Mouse (Mus musculus): ENCODE measurements at regions not wholly inside any gene's neighbourhood (a gene's known extent, or its start where the extent isn't known, plus 50 kb on each side); places are given as distances from the start of the nearest gene placed in this dataset.
"Not testable (repeated sequence)": the region's sequence is repeated elsewhere in the genome, so short reads cannot be mapped to it uniquely, and the experiment has no call there.

DNA sequence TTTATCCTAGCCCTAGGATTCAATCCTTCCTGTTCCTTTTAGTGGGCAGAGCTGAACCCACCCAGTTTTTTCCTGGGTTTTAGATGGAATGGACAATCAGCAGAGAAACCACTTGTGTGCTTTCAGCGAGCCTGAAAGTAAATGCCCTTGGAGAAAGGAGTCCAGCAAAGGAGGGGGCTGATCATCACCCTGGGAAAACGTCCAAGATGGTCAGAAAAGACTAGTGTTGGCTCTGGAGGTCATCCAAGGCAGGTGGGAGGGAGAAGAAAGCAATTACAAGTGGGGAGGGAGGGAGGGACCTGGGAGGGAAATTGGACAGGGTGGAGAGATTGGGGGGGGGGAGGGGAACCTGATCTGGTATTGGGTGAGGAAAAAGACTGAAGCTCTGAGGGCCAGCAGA, 55.6 kb upstream of the Zfp366 start:
- intact Hi-C loops (cut with DNase I): no loop called here
- peak; percentile 37 for DNase-seq

DNA sequence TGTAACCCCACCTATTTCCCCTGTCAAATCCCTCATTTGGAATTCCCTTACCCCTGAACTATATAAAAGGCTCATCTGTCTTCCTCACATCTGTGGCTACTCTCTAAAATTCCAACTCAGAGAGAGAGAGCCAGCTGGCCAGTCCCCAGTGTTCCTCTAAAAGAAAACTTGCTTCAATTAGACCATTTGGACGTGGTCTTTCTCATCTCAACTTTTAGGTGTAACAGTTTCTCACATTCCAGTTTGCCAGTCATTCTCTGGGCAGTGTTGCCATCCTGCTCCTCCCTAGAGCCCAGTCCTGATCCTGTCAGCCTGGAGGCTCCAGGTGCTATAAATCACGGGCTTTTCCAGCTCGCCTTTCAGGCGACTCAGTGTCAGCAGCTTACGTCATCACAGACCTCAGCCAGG, 56.3 kb upstream of the Zfp366 start:
- DNase-seq: no peak
- intact Hi-C loops (cut with DNase I): no loop called here

DNA sequence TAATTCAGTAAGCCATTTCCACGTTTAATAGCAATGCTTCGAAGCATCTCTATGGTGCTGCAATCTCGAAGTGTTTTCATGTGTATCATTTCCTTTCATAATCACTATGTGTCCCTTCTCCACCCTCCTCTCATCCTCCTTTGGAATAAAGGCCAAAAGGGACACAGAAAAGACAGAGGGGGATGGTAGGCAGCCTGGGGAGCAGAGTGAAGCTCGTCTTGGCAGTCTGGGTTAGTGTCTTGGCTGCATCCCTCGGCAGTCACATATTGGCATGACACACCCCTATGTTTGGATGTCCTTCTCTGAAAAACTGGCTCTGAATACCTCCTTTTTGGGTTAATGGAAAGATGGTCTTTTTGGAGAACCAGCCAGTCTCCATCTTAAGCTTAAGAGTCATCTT, 56.9 kb upstream of the Zfp366 start:
- intact Hi-C loops (cut with DNase I): no loop called here
- no peak for DNase-seq

DNA sequence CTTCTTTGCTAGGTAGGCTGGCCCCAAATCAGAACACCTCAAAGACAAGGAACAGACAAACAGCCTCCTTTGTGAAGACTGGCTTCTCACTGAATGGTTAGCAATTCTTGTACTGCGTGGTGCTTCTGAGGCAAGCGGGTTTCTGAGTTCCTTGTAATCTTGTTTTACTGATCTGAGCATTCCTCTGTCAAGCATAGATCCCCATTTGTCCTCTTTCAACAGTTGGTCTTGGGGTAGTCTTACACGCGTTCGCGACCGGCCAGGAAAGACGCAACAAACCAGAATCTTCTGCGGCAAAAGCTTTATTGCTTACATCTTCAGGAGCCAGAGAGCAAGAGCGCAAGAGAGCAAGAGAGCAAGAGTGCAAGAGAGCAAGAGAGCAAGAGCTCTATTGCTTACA, 57.7 kb upstream of the Zfp366 start:
- DNase-seq; intact Hi-C loops (cut with DNase I): not testable (repeated sequence)

DNA sequence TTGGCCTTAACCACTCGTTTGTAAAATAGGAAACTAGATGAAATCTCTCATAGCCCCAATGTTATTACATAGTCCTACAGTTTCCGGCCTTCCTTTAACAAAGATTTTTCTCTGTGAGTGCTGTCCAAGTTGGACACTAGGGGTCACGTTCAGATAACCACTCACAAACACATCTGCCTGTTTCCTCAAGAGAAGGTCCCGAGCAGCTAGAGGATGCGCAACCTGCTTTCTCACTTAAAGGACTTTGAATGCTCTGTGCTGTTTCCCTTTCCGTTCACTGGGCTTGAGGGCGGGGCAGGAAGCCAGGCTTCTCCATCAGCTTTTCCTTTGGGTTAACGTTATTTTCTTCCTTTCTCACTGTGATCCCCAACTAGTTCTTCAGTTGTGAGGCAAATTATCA, 58.1 kb upstream of the Zfp366 start:
- intact Hi-C loops (cut with DNase I): no loop called here

GRCm38 (mm10) chr13:99125946-99126345, 58.7 kb upstream of the Zfp366 start:
- intact Hi-C loops (cut with DNase I): no loop called here
- no peak for DNase-seq

More for the DNA sequence above, 58.1 kb upstream of the Zfp366 start:
- DNase-seq: no peak

GRCm38 (mm10) chr13:99124894-99125570, 59.6 kb upstream of the Zfp366 start:
- intact Hi-C loops (cut with DNase I): no loop called here

GRCm38 (mm10) chr13:99124141-99124540, 60.5 kb upstream of the Zfp366 start:
- intact Hi-C loops (cut with DNase I): no loop called here
- DNase-seq: no peak

More at GRCm38 (mm10) chr13:99124894-99125570, 59.6 kb upstream of the Zfp366 start:
- DNase-seq: no peak

DNA sequence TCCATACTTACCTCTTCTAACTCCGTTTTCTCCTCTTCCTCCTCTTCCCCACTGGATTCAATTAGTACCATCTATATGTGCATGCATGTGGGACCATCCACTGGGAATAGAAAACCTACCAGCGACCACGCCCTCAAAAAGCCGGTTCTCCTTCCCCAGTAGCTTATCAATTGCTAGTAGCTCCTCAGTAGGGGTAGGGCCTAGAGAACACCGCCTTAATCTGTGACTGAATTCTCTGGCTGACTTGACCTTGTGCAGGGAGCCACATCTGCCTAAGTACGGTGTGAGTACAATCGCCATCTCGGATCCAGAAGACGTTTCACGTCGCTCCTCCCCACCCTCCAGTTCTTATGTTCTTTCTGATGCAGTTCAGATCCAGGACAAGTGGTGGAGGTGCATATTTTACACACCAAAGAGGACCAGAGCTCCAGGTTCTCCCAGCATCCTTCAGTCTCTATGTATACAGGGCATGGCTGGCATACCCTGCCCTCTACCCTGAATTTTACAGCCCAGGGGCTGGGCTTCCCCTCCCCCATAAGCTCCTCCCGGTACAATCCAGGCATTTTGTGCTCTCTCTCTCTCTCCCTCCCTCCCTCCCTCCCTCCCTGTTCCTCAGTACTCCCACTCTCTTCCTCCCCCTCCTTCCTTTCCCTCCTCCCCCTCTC, 61.0 kb upstream of the Zfp366 start:
- no peak for DNase-seq
- intact Hi-C loops (cut with DNase I): no loop called here

DNA sequence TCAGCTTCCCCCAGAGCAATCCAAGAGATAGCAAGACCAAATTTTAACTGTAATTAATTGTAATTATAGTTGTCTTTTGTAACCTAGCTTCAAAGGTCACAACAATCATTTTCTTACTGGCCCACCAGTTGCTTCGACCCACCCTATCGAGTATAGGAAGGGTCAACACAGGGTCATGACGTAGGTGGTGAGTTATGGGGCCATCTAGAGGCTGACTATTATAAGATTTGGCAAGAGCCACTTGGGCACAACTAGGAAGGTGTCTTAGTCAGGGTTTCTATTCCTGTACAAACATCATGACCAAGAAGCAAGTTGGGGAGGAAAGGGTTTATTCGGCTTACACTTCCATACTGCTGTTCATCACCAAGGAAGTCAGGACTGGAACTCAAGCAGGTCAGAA, 62.1 kb upstream of the Zfp366 start:
- DNase-seq; intact Hi-C loops (cut with DNase I): not testable (repeated sequence)

DNA sequence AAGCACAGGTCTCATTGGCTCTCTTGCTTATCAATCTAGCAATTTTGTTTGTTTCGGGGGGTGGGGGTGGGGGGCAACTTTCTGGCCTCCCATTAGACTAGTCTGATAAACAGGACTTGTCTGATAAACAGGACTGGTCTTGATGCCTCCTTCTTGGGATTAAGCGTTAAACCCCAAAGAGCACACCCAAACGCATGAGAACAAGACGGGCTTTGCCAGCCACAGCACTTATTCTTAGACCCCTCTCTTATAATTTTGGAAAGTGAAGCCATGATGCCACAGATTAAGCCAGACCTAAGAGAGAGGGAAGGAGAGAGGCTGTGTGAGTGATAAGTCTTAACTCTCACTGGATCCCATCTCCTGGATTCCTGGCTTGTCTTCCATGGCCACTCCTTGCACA, 63.5 kb upstream of the Zfp366 start:
- DNase-seq: no peak
- intact Hi-C loops (cut with DNase I): no loop called here

GRCm38 (mm10) chr13:99119941-99120340, 64.7 kb upstream of the Zfp366 start:
- intact Hi-C loops (cut with DNase I): no loop called here
- no peak for DNase-seq

DNA sequence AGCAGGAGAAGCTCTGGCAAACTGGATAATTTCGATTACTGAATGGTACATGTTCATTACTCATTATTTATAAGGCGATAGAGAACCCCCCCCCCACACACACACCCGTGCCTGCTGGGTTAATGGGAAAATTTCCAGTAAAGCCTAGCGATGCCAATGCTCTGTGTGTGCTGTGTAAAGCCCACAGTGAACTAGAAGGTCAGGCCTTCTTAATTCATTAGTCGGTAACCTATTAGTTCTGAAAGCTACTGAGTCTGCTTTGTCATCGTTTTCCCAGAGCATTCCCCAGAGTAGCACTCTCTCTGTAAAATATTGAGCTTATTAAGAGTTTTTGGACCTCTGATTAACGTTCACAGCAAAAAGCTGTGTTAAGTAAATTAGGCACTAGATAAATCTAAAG, 65.7 kb upstream of the Zfp366 start:
- no peak for DNase-seq

DNA sequence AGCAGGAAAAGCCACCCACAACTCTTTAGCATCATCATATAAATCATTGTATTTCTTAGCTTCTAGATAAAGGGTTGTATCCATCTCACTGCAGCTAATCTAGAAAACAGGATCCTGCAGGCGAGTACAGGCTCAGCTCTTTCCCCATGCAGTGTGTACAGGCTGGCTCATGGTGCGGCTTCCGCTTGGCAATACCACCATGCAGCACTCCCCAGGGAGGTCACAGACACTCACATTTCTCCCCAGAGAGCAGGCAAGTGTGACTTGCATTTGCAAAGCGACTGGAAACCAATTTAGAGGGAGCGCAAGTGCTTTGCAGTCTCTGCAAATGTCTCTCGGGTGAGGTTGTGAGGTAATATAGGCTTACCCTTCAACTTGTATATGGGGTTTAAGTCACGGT, 69.1 kb upstream of the Zfp366 start:
- intact Hi-C loops (cut with DNase I): no loop called here
- no peak for DNase-seq

More for the DNA sequence above, 65.7 kb upstream of the Zfp366 start:
- intact Hi-C loops (cut with DNase I): no loop called here

- intact Hi-C loops (cut with DNase I): no loop called here
- no peak for DNase-seq
These were observed 70.1 kb upstream of the Zfp366 start for GRCm38 (mm10) chr13:99114565-99114964.

- intact Hi-C loops (cut with DNase I): no loop called here
- DNase-seq: no peak
These were observed 72.8 kb upstream of the Zfp366 start for GRCm38 (mm10) chr13:99111736-99112386.

- intact Hi-C loops (cut with DNase I): no loop called here
- no peak for DNase-seq
These were observed 76.6 kb upstream of the Zfp366 start for GRCm38 (mm10) chr13:99107983-99108382.

DNA sequence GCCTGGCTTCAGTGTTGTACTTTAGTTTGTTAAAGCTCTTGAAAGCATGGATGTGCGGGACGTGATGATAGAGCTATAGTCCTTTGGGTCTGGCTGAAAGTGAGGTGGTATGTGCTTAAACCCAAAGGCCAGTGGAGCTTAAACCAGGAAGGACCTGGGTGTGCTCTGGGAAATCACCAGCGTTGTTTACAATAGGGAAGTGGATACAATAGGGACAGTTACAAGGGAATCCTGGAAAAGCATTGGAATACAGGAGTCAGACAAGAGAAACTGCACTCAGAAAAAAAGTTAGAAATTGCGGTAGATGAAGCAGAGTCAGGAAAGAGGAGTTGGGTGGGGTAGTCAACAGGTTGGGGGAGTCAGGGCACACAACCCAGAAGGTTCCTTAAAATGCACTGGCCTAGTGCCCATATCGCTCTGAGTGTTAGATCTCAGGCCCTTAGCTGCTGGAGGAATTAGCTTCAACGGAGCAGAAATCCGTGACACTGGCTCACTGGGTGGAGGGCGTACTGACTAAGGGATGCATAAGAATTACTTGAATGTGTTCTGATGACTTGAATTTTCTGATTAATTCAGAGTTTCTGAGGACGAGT, 82.4 kb upstream of the Zfp366 start:
- intact Hi-C loops (cut with DNase I): loop anchor here (5.0 kb wide), 1 partner anchor 175 kb away; the partner anchor contains the start of gene Tnpo1
- no peak for DNase-seq

GRCm38 (mm10) chr13:99100430-99101409, 83.9 kb upstream of the Zfp366 start:
- intact Hi-C loops (cut with DNase I): loop anchor here (5.0 kb wide), 1 partner anchor 173 kb away; the partner anchor contains the start of gene Tnpo1
- peak; percentile 26 for DNase-seq

GRCm38 (mm10) chr13:99099794-99100429, 84.7 kb upstream of the Zfp366 start:
- intact Hi-C loops (cut with DNase I): loop anchor here (5.0 kb wide), 1 partner anchor 173 kb away; the partner anchor contains the start of gene Tnpo1
- DNase-seq: no peak

All from left cerebral cortex, postnatal 4 days (tissue).